Mouse (Mus musculus) stomach, embryonic 14.5 days (tissue): ENCODE measurements at regions not wholly inside any gene's neighbourhood (a gene's known extent, or its start where the extent isn't known, plus 50 kb on each side); places are given as distances from the start of the nearest gene placed in this dataset.

Experiments
- ATAC-seq: fragments of 200-750 bp; cut with Nextera tagmentation; 2 replicates; pipeline ENCODE4 v1.8.0; 2017; ENCODE audit warnings: low read depth, moderate TSS enrichment; ENCODE audit not compliant: insufficient number of reproducible peaks, insufficient read depth, low FRiP score
- H3K27ac ChIP-seq: fragments of 300-500 bp; sonication (generic); 2 replicates; pipeline ENCODE4 v1.5.1; 2014; ENCODE audit warnings: mild to moderate bottlenecking, low read length, moderate library complexity, mixed read lengths
- H3K27me3 ChIP-seq: fragments of 300-500 bp; sonication (generic); 2 replicates; pipeline ENCODE4 v1.6.1; 2014; ENCODE audit warnings: low read length, control low read depth, mixed read lengths; ENCODE audit not compliant: control insufficient read depth, insufficient read depth
- H3K36me3 ChIP-seq: fragments of 300-500 bp; sonication (generic); 2 replicates; pipeline ENCODE4 v1.6.1; 2014; ENCODE audit warnings: mild to moderate bottlenecking, control low read depth, low read length, moderate library complexity, mixed read lengths; ENCODE audit not compliant: control insufficient read depth, insufficient read depth
- H3K4me1 ChIP-seq: fragments of 300-500 bp; sonication (generic); 2 replicates; pipeline ENCODE4 v1.6.1; 2014; ENCODE audit warnings: low read length, control low read depth, mixed read lengths; ENCODE audit not compliant: control insufficient read depth, insufficient read depth
- H3K4me2 ChIP-seq: fragments of 300-500 bp; sonication (generic); replicated peaks from 2 replicates; pipeline ENCODE4 v1.6.1; 2014; ENCODE audit warnings: low read depth, low read length, control low read depth
- H3K4me3 ChIP-seq: fragments of 300-500 bp; sonication (generic); 2 replicates; pipeline ENCODE4 v1.5.1; 2014; ENCODE audit warnings: low read depth, low read length, control low read depth
- H3K9ac ChIP-seq: fragments of 300-500 bp; sonication (generic); replicated peaks from 2 replicates; pipeline ENCODE4 v1.6.1; 2014; ENCODE audit warnings: low read depth, mild to moderate bottlenecking, control low read depth, low read length, moderate library complexity, mixed read lengths
- H3K9me3 ChIP-seq: fragments of 300-500 bp; sonication (generic); 2 replicates; pipeline ENCODE4 v1.6.1; 2016; ENCODE audit warnings: low read depth, low read length, control low read depth; ENCODE audit not compliant: control insufficient read depth
- WGBS: fragments of 180-500 bp; shearing (Covaris S2); extraction: QIAGEN DNeasy Blood & Tissue Kit; methylation state at CpG from one replicate; pipeline ENCODE4 v1.1.7; 2014; 5-methylcytosine and 5-hydroxymethylcytosine counted together

GRCm38 (mm10) chr10:91236844-91237243, 55.7 kb upstream of the Tmpo start:
- WGBS: 15% methylated on average over 7 of the region's 7 CpGs
- Histone ChIP-seq H3K27me3 (no peaks in the 10 kb centered on the region), H3K4me1 (peaks cover 12% of the 10 kb centered on the region), H3K4me2 (no peak overlapping the region), H3K27ac (no peak overlapping the region), H3K9ac (no peak overlapping the region), H3K4me3 (no peak overlapping the region), H3K36me3 (no peaks in the 10 kb centered on the region), H3K9me3 (no peaks in the 10 kb centered on the region)
- ATAC-seq: 0 out of 2 replicates have a peak, but pooled peaks have one; percentile 29

- no peak for ATAC-seq
- WGBS: 71% methylated on average over 3 of the region's 3 CpGs
- Histone ChIP-seq H3K27ac (no peak overlapping the region), H3K36me3 (no peaks in the 10 kb centered on the region), H3K9me3 (no peaks in the 10 kb centered on the region), H3K27me3 (no peaks in the 10 kb centered on the region), H3K4me2 (no peak overlapping the region), H3K4me3 (no peak overlapping the region), H3K4me1 (0 out of 2 replicates have a peak, but pooled peaks cover 3% of the 10 kb centered on the region), H3K9ac (no peak overlapping the region)
Observed at GRCm38 (mm10) chr10:91234709-91235108, 53.6 kb upstream of the Tmpo start.
